Mouse (Mus musculus) heart, embryonic 10.5 days (tissue): ENCODE data around the gene Fam161a. TPM values are rescaled to one million over a fixed set of nuclear protein-coding genes. Genes with fewer than 3 reads are reported as not detected.

Experiments
- DNase-seq: peaks from one replicate; pipeline ENCODE4 v3.0.0-alpha.2; 2017; ENCODE audit warnings: low spot score
- H3K27ac ChIP-seq: fragments of 300-500 bp; sonication (generic); 2 replicates; pipeline ENCODE4 v1.5.1; 2016; ENCODE audit warnings: mild to moderate bottlenecking
- H3K27me3 ChIP-seq: fragments of 300-500 bp; sonication (generic); 2 replicates; pipeline ENCODE4 v1.6.1; 2016; ENCODE audit warnings: mild to moderate bottlenecking; ENCODE audit not compliant: poor library complexity, insufficient read depth, severe bottlenecking
- H3K36me3 ChIP-seq: fragments of 300-500 bp; sonication (generic); 2 replicates; pipeline ENCODE4 v1.6.1; 2016; ENCODE audit warnings: mild to moderate bottlenecking, moderate library complexity
- H3K4me1 ChIP-seq: fragments of 300-500 bp; sonication (generic); 2 replicates; pipeline ENCODE4 v1.6.1; 2016; ENCODE audit warnings: mild to moderate bottlenecking
- H3K4me3 ChIP-seq: fragments of 300-500 bp; sonication (generic); 2 replicates; pipeline ENCODE4 v1.5.1; 2016; ENCODE audit warnings: mild to moderate bottlenecking, moderate library complexity
- H3K9me3 ChIP-seq: fragments of 300-500 bp; sonication (generic); 2 replicates; pipeline ENCODE4 v1.6.1; 2016; ENCODE audit warnings: mild to moderate bottlenecking, moderate library complexity
- whole genome bisulfite sequencing: fragments of 180-500 bp; shearing (Covaris S2); methylation state at CpG from one replicate; pipeline ENCODE4 v1.1.7; 2016; 5-methylcytosine and 5-hydroxymethylcytosine counted together
- polyA plus RNA-seq: library from polyadenylated mRNA; unstranded; fragments of >200 nt; fragmentation: Nextera tagmentation; extraction: Ambion mirVana; gene quantifications from 2 replicates; pipeline ENCODE4 v1.2.1, GENCODE M21; 2016

Fam161a gene
- polyA plus RNA-seq, 1 experiment from 2014 or later, result 1.5 TPM

DNA sequence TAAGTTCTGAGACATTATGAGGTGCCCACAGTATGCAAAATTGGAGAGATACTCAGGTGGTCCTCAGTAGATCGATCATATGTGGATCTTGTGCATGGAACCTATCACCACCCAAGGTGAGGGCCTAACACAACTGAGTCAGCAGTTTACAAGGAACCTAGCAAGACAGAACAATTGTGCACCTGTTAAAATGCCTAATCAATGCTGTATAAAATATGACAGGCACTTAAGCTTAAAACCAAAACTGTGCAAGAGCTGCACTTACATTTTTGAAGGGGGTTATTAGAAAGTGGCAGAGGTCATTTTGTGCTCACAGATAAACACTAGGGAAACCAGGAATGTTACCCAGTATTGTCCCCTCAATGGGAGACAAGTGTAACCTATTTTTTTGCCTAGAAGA is 2.1 kb upstream of the Fam161a start:
- 89% methylated on average over 1 of the region's 1 CpGs for WGBS
- Histone ChIP-seq H3K36me3 (peaks cover 50% of the 10 kb centered on the region), H3K27ac (no peak overlapping the region), H3K9me3 (no peaks in the 10 kb centered on the region), H3K27me3 (no peaks in the 10 kb centered on the region), H3K4me3 (no peak overlapping the region), H3K4me1 (0 out of 2 replicates have a peak, but pooled peaks cover 4% of the 10 kb centered on the region)
- DNase-seq, result no peak

DNA sequence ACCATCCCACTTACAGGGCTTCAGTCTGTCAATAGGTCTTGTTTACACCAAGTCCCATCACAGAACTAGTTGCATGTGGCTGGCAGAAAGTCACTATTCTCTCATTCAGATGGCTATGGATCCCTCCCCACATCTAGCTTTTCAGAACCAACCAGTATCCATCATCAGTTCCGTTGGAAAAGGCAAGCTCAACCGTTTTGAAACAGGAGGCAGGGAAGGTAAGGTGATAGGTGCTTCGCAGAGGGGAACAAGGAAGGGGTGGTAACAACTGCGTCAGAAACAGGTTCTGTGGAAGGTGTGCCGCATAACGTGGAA is 208 bp upstream of the Fam161a start:
- H3K27me3 ChIP-seq, result no peaks in the 10 kb centered on the region
- peak overlapping the region; percentile 90 for H3K27ac ChIP-seq
- peaks cover 32% of the 10 kb centered on the region for H3K36me3 ChIP-seq
- H3K9me3 ChIP-seq, result no peaks in the 10 kb centered on the region
- DNase-seq, result no peak
- H3K4me3 ChIP-seq, result peak overlapping the region; percentile 67
- 8% methylated on average over 6 of the region's 6 CpGs for whole genome bisulfite sequencing
- 0 out of 2 replicates have a peak, but pooled peaks cover 4% of the 10 kb centered on the region for H3K4me1 ChIP-seq

DNA sequence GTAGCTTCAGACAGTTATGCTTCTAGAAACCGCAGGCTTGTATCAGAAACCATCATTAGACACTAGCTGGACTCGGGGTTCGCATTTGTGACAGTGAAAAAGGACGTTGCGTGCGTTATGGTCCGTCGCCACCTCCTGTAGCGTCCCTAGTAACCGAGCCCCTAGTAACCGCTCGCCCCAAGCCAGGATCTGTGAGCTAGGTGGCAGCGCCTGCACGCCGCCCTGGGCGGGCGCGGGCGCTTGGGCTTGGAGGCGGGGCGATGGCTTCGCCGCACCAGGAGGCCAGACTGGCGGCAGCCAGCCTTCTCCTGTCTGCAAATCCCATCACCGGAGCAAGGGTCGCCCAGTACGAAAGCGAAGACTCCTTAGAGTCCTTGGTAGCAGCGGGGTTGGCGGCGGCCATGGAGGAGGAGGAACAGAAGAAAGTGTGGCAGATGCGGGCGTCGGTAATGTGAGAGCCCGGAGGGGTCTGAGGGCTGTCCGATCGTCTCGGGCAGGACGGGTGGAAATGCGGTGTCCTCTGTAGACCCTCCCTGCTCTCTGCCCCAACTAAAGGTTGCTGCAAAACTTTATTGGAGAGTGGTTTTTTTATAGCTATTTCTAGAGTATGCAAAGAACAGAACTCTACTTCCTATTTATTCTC is 971 bp downstream of the Fam161a start:
- 0 out of 2 replicates have a peak, but pooled peaks cover 4% of the 10 kb centered on the region for H3K4me1 ChIP-seq
- under 1% methylated on average over 40 of the region's 40 CpGs for WGBS
- H3K36me3 ChIP-seq, result peaks cover 21% of the 10 kb centered on the region
- peak overlapping the region; percentile 67 for H3K4me3 ChIP-seq
- DNase-seq, result peak; percentile 94
- no peaks in the 10 kb centered on the region for H3K27me3 ChIP-seq
- no peaks in the 10 kb centered on the region for H3K9me3 ChIP-seq
- H3K27ac ChIP-seq, result peak overlapping the region; percentile 90

DNA sequence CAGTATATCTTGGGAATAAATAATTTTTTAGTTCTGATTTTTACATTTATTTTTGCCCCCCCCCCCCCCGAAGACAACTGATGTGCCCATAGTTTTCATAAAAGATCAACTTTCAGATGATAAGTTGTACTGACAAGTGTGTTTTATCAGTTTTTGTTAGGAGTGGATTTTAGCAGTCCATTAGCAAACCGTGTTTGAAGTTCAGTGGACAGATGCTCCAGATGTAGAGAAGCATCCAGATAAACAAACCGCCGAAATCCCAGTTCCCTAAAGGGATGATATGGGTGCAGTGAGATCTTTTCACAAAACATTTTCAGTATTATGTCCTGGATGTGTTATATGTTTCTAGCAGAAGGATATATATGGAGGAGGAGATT is 1.5 kb downstream of the Fam161a start:
- Histone ChIP-seq H3K4me1 (0 out of 2 replicates have a peak, but pooled peaks cover 4% of the 10 kb centered on the region), H3K27ac (peak overlapping the region; percentile 90; the same call in 1 of the 2 replicates), H3K4me3 (peak overlapping the region; percentile 67), H3K36me3 (peaks cover 16% of the 10 kb centered on the region), H3K9me3 (no peaks in the 10 kb centered on the region), H3K27me3 (no peaks in the 10 kb centered on the region)
- no peak for DNase-seq
- 33% methylated on average over 4 of the region's 4 CpGs for WGBS

- no peaks in the 10 kb centered on the region for H3K27me3 ChIP-seq
- H3K9me3 ChIP-seq, result no peaks in the 10 kb centered on the region
- no peak overlapping the region for H3K4me3 ChIP-seq
- 63% methylated on average over 1 of the region's 1 CpGs for WGBS
- no peak overlapping the region for H3K27ac ChIP-seq
- no peaks in the 10 kb centered on the region for H3K4me1 ChIP-seq
- DNase-seq, result no peak
- H3K36me3 ChIP-seq, result no peaks in the 10 kb centered on the region
These were observed 5.8 kb downstream of the Fam161a start for GRCm38 (mm10) chr11:23013096-23013495.

DNA sequence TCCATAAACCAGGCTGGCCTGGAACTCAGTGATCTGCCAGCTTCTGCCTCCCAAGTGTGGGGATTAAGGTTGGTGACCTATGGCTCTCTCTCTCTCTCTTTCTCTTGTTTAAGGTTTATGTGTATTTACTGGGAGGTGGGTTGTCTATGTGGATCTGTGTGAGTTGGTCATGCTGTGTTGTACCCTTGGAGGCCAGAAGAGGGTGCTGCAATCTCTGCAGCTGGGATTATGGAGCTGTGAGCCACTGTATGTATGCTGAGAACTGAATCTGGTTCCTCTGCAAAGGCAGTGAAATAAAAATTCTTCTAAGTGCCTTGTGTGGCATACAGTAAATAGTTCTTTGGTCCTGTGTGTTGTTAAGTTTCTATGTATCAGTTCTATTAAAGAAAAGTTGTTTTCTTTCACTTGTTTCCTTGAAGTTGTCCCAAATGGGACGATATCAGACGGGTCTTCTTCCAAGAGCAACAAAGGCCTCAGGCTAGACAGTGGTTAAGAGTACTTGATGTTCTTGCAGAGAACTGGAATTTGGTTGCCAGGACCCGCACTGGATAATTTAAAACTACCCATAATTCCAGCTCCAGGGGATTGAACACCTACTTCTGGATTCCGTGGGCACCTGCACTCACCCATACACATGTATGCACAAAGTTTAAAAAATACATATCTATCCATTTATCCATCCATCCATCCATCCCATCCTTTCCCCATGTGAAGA is 6.4 kb downstream of the Fam161a start:
- 78% methylated on average over 4 of the region's 4 CpGs for WGBS
- DNase-seq, result no peak

DNA sequence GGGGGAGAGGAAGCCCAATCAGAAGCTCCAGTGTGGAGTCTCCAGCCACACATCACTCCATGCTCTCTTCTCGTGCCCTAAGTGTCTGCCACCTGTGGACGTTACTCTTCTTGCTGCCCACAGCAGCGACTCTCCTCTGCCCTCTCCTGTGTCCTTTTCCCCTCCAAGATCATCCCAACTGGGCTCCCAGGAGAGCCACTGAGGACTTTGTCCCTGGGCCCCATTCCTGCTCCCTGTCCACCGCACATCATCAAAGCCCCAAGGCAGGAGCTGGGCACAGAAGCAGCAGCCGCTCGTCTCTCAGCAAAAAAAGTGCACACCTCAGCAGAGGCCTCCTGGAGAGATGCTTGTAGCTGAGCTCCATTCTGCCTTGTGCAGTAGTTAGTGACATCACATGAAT is 7.7 kb downstream of the Fam161a start:
- H3K36me3 ChIP-seq, result no peaks in the 10 kb centered on the region
- no peaks in the 10 kb centered on the region for H3K9me3 ChIP-seq
- no peak overlapping the region for H3K4me3 ChIP-seq
- DNase-seq, result no peak
- WGBS, result 71% methylated on average over 6 of the region's 6 CpGs
- no peaks in the 10 kb centered on the region for H3K27me3 ChIP-seq
- H3K27ac ChIP-seq, result no peak overlapping the region
- H3K4me1 ChIP-seq, result no peaks in the 10 kb centered on the region

More for the DNA sequence above, 6.4 kb downstream of the Fam161a start:
- no peak overlapping the region for H3K4me3 ChIP-seq
- H3K27me3 ChIP-seq, result no peaks in the 10 kb centered on the region
- H3K9me3 ChIP-seq, result no peaks in the 10 kb centered on the region
- no peak overlapping the region for H3K27ac ChIP-seq
- no peaks in the 10 kb centered on the region for H3K4me1 ChIP-seq
- no peaks in the 10 kb centered on the region for H3K36me3 ChIP-seq

- Histone ChIP-seq H3K27ac (no peak overlapping the region), H3K4me3 (no peak overlapping the region), H3K4me1 (no peaks in the 10 kb centered on the region), H3K9me3 (no peaks in the 10 kb centered on the region), H3K27me3 (no peaks in the 10 kb centered on the region), H3K36me3 (no peaks in the 10 kb centered on the region)
- DNase-seq, result no peak
- 87% methylated on average over 4 of the region's 4 CpGs for WGBS
These were observed 10.6 kb downstream of the Fam161a start for GRCm38 (mm10) chr11:23017943-23018342.

DNA sequence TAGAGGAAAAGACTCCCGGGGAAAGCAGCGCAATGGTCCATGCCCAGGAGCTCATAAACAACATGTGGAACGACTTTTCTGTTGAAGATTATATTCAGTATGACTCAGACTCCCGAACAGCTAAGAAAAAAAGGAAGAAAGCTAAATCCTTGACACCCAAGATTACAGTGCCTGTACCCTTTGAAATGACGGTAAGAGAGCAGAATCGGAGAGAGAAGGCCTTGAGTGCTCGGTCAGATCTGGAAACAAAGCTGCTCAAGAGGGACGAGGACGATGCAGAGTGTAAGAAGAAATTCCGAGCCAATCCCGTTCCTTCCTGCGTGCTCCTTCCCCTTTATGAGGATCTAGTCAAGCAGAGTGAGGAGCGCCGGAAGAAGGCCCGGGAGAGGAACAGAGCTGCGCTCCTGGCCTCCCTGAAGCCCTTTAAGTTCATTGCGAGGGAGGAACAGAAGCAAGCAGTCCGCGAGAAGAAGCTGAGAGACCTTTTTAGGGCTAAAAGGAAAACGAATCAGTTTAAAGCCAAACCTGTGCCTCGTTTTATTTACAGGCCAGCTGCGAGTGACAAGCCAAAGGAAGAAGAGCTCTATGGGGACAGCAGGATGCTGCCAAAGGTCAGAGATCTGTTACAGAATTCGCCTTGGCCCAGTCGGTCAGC is 12.9 kb downstream of the Fam161a start:
- 72% methylated on average over 24 of the region's 24 CpGs for WGBS
- no peak for DNase-seq
- H3K36me3 ChIP-seq, result no peaks in the 10 kb centered on the region

DNA sequence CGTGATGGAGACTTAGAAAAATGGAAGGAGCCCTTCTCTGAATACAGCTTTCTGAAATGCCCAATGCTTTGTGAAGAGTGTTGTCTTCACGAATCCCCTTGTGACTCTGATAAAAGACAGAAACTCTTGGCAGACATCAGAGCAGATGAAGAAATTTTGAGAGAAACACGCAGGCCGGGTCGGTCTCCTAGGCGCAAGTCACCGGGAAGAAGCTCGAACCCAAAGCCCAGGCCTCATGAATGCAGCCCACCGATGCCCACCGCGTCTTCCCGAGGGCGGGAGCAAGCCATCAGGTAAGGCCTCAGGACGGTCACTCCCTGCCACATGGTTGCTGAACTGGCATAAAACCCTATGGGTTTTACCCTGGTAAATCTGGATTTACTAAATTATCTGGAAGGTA is 13.5 kb downstream of the Fam161a start:
- 90% methylated on average over 14 of the region's 14 CpGs for WGBS
- Histone ChIP-seq H3K4me3 (no peak overlapping the region), H3K36me3 (no peaks in the 10 kb centered on the region), H3K9me3 (no peaks in the 10 kb centered on the region), H3K27ac (no peak overlapping the region), H3K27me3 (no peaks in the 10 kb centered on the region), H3K4me1 (no peaks in the 10 kb centered on the region)
- DNase-seq, result no peak

More for the DNA sequence above, 12.9 kb downstream of the Fam161a start:
- H3K27ac ChIP-seq, result no peak overlapping the region
- H3K4me3 ChIP-seq, result no peak overlapping the region
- no peaks in the 10 kb centered on the region for H3K4me1 ChIP-seq
- no peaks in the 10 kb centered on the region for H3K9me3 ChIP-seq
- H3K27me3 ChIP-seq, result no peaks in the 10 kb centered on the region

DNA sequence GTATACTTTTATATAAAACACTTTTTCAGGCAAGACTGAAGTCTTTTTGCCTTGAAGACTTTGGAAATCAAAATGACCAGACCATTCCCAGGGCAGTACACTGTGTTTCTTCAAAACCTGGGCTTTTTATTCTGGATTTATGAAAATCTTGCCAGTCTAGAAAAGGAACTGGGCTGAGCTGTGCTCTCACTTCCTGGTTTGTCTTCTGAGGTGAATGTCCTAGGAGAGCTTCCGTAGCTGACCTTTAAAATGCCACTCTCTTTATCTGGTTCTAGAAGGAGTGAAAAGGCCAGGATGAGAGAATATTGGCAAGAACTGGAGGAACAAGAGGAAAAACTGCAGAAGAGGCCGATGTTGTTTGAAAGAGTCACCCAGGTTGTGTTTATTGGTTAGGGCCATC is 15.8 kb downstream of the Fam161a start:
- WGBS, result 78% methylated on average over 2 of the region's 2 CpGs
- H3K27me3 ChIP-seq, result no peaks in the 10 kb centered on the region
- H3K4me1 ChIP-seq, result no peaks in the 10 kb centered on the region

DNA sequence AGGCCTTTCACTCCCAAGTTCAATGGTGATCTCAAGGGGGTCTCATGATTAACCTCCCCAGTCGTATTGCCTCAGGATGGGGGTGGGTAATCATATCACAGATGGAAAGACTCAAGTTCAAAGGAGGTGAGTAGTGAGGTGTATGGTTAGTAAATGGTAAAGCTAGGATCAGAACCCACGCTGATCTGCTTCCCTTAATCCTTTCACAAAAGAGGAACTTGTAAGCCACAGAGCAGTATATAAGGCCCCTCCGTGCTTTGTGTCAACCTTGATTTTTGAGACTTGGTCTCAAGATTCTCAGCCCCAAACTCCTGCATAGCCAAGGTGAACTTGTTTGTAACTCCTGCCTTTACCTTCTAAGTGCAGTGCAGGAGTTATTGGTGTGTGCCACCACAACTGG is 16.8 kb downstream of the Fam161a start:
- no peak overlapping the region for H3K27ac ChIP-seq
- no peaks in the 10 kb centered on the region for H3K4me1 ChIP-seq
- DNase-seq, result no peak
- H3K9me3 ChIP-seq, result no peaks in the 10 kb centered on the region
- 77% methylated on average over 3 of the region's 3 CpGs for WGBS
- H3K4me3 ChIP-seq, result no peak overlapping the region
- no peaks in the 10 kb centered on the region for H3K27me3 ChIP-seq
- H3K36me3 ChIP-seq, result no peaks in the 10 kb centered on the region

More for the DNA sequence above, 15.8 kb downstream of the Fam161a start:
- H3K9me3 ChIP-seq, result no peaks in the 10 kb centered on the region
- H3K27ac ChIP-seq, result no peak overlapping the region
- no peaks in the 10 kb centered on the region for H3K36me3 ChIP-seq
- DNase-seq, result no peak
- no peak overlapping the region for H3K4me3 ChIP-seq

DNA sequence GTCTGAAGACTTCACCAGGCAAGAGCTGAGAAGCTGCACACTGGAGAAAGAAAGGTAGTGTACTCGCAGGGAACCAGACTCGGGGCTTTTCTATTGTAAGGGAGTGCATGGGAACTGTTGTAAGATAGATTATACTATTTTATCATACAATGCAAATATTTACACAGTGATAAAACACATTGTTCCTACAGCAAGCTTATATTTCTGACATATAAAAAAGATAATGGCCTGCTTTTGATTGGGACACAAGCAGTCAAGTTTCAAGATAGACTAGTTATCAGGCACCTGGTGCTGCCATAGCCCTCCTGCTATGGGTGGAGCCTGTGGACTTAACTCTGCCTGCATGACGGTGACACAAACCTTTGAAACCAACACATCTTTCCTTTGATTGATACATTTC is 21.6 kb downstream of the Fam161a start:
- H3K27me3 ChIP-seq, result no peaks in the 10 kb centered on the region
- no peak for DNase-seq
- H3K27ac ChIP-seq, result no peak overlapping the region
- no peaks in the 10 kb centered on the region for H3K4me1 ChIP-seq
- no peaks in the 10 kb centered on the region for H3K36me3 ChIP-seq
- WGBS, result 53% methylated on average over 3 of the region's 3 CpGs
- H3K9me3 ChIP-seq, result no peaks in the 10 kb centered on the region
- no peak overlapping the region for H3K4me3 ChIP-seq
